Mouse (Mus musculus) thymus, postnatal 36 days (tissue): ENCODE results near the gene Olfr70.

Experiments
- DNase-seq, 2 experiments: peaks; one replicate each; pipeline ENCODE4 v3.0.0; 2022; ENCODE audit warnings: mixed read lengths in 2 of 2

Gene Olfr70

DNA sequence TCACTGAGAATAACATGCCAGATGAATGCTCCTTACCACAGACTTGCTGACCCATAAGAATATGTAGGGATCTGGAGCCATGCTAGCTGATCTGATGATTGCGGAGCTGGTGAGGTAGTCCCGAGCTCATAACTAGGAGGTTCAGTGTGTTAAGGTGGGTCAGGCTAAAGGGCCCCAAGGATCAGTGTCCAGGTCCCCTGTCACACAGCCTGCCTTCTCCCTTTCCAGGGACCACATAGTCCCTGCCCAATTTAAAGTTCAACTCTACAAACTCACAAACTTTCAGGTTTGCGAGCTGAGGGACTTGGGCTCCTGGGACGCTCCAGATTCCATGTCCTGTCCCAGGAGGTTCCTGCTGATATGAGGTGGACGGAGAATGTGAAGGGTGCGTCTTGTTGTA lies at the start of gene Olfr70:
Olfr70 (minus strand) TSS at position 101 of the 400 bp plus-strand sequence.
- DNase-seq: no peak

DNA sequence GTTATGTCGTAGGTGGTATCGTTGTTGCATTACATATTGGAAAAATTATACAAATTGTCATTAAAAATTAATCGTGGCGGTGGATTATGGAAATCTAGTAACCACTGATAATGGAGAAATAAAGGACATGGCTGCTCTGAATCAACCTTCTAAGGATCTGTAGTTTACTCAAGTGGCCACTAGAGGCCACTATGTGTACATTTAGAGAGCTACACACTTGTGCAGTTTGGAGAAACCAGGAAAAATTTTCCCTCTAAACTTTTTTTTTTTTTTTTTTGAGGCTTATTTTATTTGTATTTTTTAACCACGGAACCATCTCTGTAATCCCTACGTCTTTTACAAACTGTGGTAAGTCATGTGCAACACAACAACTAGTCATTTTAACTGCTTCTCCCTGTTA lies 44.6 kb upstream of the Olfr70 start:
- DNase-seq: no peak

DNA sequence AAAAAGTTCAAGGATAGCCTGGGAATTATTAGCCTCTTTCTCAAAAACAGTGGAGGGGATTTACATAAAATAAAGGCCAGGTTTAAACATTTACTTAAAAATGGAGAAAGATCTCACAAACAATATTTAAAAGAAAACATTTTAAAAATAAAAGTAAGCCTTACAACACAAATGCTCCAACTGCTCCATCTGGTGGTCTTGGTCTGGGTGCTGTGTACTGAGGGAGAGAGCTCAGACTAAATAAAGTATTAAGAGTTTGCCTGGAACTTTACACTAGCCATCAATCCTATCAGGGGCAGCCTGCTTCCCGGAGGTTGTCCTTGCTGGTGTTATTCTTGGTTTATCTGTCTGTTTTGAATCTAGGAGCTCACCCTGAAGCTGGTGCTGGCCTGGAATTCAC lies 42.5 kb upstream of the Olfr70 start:
- DNase-seq: no peak

DNA sequence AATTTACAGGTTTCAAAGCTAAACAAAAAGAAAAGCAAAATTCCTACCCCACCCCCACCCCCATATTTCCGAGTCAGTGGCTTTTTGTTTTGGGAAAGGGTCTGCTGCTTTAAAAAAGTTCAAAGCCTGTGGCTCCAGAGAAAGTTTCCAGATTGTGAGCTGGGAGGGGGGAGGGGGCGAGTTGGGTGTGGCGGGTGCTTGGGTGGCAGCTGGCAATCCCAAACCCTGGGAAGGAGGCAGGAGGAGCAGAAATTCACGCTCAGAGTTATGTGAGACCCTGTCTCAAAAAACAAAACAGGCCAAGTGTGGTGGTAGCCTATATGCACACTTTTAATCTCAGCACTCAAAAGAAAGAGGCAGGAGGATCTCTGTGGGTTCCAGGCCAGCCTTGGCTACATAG lies 42.0 kb upstream of the Olfr70 start:
- no peak for DNase-seq

DNA sequence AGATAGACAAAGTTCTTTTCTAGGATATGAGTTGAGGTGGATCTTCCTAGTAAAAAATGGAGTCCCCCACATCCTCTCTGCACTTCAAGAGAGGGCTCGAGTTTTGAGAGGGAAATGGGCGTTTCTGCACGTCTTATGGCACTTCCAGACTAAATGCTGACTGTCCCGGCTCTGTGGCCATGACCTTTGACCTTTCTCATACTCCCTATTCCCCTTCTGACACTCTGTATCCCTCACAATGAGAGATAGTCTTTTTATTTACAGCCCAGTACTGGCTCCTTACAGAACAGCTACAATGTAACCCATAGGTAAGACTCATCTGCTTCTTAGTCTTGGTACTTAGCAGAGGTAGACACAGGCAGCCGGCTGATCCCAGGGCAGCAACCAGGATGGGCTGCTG lies 40.9 kb upstream of the Olfr70 start:
- DNase-seq: no peak

DNA sequence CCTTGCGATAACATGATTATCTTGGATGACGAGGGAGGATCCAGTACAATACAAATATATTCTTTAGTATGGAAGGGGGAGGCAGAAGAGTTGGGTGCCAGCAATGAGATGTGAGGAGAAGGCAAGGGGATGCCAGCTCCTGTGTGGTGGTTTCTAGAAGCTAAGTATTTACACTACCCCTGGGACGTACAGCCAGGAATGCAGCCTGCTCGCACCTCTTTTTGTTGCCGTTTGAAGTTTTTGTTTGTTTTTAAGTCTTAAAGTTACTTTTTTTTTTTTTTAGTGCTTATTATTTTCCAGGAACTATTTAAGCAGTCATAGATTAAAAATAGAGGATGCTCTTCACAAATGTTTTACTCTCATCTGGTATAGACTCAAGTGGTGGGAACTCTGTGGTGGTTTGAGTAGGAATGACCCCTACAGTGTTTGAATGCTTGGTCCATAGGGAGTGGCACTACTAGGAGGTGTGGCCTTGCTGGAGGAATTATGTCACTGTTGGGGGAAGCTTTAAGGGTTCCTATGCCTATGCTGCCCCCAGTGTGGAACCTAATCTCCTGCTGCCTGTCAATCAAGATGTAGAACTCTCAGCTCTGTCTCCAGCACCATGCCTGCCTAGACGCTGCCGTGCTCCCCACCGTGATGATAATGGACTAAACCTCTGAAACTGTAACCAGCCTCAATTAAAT lies 38.5 kb upstream of the Olfr70 start:
- no peak for DNase-seq

DNA sequence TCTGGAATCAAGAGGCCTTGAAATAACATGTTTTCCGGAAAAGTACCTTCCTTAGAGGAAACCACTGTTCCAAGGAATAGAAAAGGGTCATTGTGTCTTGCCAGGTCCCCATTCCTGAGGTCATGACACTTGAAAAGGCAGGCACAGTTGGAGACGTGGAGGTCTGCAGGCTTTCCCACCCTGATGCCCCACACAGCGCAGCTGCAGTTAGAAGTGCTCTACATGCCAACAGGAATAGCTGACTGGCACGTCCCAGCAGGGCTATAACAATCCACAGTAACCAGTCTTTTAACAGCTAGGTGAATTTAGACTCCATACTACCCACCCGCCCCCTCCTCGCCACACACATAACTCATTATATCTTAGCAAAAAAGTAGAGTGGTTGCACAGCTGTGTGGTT lies 36.5 kb upstream of the Olfr70 start:
- DNase-seq: no peak

DNA sequence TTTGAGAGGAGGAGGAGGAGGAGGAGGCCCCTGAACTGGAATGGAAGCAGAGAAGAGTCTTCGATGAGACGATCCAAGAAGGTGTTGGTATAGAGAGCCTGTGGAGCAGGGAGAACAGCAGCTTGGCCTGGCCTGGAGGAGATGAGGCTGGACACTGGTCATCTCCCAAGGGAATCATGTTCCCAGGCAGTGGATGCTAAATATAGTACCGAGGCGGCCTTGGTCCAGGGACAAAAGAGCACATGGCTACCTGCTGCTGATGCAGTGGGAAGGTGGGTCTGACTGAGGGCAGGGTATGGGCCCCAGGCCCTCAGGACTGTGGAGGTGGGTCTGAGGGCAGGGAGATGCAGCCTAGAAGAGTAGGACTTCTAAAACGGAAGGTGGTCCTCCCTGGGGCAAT lies 32.6 kb upstream of the Olfr70 start:
- no peak for DNase-seq

DNA sequence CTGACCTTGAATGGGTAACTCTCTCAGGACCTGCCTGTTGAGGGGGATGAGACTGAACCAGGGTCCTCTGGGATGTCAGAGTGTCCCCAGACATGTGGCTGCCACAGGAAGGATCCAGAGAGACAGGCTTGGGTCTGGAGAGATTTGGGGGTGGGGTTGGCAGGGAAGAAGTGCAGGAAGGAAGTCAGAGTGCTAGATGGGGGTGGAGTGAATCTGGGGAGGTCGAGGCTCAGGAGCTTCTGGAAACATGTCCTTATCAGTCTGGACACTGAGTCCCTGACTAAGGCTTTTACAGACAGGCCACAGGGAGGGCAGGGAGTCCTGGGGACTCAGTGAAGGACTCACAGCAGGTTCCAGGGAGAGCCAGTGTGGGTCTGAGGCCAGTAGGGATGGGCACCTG lies 31.6 kb upstream of the Olfr70 start:
- no peak for DNase-seq

DNA sequence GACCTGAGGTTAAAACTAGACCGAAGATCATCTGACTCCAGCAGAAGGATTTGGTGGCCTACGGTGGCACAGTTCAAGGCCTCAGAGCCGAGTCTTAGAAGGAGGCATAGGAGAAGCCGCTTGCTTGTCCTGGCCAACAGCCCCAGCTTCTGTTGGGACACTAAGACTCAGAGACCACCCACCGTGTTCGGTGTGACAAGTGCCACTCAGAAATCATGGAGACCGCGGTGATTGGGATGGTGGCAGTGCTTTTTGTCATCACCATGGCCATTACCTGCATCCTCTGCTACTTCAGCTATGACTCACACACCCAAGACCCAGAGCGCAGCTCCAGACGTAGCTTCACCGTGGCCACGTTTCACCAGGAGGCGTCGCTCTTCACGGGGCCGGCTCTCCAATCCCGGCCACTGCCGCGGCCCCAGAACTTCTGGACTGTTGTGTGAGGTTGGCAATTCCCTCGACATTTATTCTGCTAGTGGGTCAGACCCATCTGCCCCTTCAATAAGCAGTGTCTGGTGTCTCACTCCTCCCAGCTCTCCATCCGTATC lies 30.2 kb upstream of the Olfr70 start:
- DNase-seq: no peak

DNA sequence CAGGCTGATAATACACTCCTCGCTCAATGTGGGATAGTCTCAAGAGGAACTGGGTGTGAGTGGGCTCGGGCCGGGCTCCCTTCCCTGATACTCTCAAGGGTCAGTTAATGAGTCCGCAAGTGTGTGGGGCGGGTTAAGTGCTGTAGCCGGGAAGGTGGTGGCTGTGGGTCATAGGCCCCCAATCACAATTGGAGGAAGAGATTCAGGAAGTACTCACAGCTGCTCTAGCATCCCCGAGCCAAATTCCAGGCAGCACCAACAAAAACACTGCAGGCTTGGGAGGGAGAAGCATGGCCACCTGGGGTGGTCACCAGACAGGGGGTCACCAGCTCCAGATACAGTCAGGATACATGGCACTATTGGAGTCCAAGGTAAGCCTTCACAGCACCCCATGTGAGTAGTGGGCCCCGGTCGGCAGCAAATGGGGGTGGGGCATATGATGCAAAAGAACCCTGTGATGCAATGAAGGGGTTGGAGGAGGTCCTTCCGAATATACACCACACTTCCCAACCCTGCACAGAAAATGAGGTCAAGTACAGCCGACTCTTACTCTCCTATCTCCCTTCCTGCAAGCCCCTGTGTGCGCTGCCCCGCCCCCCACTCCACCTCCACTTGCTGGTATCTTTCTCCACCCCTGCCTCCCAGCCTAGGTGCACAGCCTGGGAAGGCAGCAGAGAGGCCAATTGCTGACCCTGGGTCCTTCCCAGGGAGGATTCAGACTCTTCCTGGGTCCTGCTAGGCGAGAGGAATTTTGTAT lies 29.4 kb upstream of the Olfr70 start, which contains the start of gene Spaar:
Spaar (plus strand) TSS at position 241 of the 757 bp plus-strand sequence.
- DNase-seq: no peak

DNA sequence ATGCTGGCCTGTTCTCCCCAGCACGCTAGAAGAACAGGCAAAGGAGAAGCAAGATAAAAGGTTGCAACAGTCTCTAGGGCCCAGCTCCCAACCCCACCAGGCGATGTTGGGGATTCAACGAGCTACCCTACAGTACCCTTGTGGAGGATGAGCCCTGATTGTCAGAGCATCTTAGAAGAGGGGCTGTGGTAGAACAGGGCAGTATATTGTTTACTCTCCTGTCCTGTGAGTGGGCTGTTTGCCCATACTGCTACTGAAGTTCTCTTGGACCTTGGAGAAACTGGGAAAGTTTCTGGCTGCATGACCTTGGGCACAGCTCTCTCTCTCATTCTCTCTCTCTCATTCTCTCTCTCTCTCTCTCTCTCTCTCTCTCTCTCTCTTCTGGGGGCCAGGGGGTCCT lies 28.5 kb upstream of the Olfr70 start:
- DNase-seq: no peak

DNA sequence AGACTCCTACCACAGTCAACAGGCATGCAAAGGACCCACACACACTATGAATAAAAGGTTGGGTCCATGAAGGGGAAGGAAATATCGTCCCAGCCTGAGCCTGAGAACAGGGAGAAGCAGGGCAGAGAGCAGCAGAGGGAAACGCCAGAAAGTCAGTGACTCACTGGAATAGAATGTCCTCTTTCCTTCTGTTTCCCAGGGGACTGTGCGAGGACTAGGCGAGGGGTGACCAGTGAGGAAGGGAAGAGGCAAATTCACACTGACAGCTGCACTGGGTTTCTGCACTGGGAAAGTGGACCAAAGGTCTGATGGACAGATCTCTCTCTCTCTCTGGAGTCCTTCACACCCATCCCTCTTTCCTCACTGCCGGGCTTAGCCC lies 28.0 kb upstream of the Olfr70 start:
- no peak for DNase-seq

DNA sequence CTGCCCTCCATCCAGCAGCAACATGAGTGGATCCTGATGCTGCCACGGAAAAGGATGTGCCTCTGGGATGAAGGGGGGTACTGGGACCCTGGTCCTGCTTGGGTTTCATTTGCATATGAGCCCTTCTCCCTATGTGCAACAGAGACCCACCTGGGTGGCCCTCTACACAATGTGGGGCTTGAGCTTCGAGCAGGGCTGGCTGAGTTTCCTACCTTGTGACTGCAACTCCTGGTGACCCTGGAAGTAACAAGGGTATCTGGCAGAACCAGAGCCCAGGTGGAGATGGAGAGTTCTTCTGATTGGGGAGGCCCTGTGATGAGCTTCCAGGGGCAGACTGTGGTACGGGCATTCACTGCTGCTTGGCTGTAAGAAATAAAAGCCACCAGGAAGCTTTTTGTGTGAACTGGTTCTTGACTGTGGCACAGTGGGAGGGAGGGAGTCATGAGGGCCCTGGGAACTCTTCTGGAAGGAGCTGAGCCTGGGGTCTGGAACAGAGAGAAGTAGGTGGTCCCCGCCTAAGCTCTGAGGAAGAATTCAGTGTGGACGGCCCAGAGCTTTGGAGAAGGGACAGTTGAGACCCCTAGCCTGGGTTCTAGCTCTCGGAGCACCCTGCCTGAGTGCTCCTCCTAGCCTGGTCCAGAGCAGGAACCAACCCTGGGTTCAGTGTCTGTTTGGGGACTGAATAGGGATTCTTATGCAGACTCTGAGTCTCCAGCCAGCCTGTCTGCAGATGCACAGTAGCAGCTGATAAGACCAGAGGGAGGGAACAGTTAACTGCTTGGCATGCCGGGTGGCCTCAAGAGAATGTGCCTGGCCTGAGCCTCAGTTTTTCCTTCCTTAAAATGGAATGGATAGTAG lies 27.3 kb upstream of the Olfr70 start:
- no peak for DNase-seq

DNA sequence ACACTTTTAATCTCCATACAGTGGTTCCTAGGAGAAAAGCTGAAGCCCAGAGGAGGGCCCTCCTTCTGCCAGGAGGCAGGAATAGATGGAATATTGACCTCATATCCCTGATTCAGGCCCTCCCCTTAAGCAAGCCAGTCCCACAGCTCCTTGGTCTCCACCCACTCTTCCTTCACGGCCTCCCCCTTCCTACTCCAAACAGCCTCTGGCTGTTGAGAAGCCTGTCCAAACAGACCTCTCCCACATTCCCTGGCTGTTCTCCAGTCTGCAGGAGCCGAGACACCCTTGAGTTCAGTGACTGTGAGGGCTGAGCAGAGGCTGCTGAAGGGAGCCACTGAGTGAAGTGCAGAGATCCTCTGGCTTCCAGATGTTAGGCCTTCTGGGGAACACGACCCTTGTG lies 26.4 kb upstream of the Olfr70 start, which contains the start of gene Hrct1:
Hrct1 (plus strand) TSS at position 194 of the 400 bp plus-strand sequence.
- no peak for DNase-seq

DNA sequence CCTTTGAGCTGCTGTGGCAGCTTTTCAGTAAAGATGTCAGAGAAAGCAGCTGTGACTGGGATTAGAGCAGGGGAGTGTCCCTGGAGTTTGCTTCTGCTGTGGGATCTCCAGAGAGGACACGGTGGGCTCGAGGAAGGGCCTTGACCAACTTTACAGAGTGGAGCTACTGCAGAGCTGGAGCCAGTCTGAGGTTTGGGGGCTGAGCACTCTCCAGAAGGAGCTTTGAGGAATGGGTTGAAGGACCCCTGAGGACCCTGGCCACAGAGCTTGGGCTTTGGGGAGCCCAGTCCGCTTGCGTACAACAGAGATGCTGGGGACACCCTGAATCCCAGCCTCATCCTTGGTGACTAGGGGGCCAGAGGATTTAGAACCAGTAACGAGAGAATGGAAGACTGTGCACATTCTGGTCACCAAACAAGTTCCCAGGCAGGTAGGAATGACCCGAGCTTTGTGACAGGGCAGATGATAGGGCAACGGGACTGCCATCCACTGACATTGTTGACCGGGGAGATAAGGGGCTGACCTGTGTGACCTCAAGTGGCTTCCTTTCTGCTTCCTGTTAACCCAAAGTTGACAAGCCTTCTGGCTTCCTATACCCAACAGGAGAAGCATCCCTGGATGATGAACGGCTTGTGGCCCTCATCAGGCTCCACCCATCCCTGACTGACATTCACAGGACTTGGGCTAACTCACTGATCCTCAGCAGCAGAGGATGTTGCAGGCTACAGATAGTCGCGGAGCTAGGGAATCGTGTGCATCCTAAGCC lies 25.8 kb upstream of the Olfr70 start:
- no peak for DNase-seq

DNA sequence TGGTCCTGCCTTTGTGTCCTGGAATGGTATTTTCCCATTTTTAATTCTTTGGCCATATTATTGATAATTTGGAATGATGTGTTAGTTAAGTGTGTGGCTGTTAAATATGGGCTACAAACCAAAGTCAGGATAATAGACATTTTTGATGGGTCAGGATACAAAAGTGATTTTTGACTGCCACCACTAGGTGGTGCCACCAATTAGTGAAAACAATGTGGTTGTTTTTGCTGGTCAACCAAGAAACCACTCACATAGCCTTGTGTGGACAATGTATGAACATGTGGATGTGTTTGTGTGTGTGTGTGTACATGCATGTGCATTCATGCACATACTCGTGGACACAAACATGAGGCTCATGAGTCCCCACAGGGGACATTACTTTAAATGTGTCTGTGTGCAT lies 24.2 kb upstream of the Olfr70 start:
- DNase-seq: no peak

DNA sequence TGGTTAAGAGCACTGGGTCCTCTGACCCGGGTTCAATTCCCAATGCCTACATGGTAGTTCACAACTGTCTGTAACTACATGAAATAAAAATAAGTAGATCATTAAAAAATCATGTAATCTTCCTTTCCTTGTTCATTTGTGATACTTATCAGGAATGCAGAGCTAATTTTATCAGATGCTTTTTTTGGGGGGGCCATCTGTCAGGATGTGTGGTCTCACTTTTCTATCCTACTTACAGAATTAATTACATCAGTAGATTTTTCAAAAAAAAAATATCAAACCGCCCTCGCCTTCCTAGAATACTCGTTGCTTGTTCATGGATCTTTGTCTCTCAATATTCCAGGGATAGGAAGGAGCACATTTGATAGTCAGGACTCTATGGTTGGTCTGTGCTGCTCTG lies 21.6 kb upstream of the Olfr70 start:
- no peak for DNase-seq

DNA sequence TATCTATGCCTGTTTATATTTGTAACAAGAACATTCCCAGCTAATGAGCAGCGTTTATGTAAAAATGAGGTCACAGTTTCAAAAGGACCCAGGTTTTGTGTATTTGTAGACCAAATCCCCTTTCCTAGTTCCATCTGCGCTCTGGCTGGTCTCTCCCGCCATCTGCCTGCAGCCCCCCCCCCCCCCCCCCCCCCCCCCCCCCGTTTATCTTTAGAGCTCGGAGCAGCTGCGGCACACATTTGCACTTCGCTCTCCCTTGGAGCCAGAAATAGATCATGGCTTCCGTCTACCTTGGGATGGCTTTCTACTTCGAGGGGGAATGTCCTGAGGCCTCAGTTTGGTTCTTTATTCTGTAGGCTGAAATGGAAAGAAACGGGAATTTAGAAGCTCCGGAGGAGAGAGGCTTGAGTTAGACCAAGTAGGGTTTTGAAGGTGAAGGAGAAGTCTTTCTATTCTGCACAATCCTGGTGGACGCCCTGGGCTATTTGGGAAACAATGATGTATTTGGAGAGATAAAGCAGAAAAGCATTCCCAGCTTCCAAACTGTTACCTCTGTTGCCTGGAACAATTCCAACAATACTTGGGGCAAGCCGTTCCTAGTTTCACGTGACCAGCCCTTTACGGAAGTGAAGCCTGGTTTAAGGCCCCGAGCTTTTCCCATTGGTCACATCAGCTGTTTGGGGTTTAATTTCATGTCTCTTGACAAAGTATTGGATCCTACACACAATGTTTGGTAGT lies 20.1 kb upstream of the Olfr70 start:
- DNase-seq: no peak

DNA sequence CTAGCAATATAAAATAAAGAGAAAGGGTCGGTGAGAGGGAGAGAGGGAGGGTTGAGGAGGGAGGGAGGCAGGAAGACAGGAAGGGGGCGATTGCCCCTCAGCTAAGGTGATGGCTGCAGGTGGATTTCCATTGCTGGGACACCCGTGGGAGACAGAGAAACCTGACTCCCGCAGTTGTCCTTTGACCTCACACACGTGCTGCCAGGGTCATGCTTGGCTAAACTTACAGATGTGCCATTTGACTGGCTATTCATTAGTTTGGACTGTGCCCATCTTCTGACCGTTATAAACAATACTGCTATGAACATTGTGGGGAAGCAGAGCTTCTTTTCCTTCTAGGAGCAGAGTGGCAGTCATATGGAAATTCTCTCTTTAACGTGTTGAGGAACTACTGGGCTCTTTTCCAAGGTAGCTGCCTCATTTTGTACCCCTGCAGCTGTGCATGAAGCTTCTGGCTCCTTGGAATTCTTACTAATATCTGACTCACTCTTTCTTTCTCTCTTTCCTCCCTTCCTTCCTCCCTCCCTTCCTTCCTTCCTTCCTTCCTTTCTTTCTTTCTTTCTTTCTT lies 13.1 kb upstream of the Olfr70 start:
- DNase-seq: no peak

DNA sequence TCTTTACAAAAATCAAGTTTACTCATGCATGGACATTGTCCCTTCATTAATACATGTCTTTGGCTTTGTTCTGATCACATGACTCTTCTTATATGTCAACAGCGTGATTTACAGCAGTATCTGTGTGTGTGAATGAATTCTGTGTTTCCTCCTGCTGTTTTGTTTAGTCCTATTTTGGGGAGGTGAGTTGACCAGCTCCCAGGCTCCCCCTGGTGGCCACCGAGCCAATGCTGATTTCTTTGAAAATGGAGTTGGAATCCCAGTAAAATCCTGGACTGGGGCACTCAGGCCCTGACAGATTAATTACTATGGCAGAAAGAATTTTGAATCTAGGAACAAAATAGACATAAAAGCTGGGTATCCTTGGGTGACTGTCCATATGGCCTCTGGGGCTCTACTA lies 11.2 kb upstream of the Olfr70 start:
- peak; percentile 50 to 64 for DNase-seq
